Mouse (Mus musculus) thymus, adult 2 months (tissue): ENCODE data around the gene Rgs6.

Experiments
- CTCF ChIP-seq: fragments of 200-500 bp; IDR thresholded peaks from 2 replicates; pipeline ENCODE4 v1.5.1; 2012; ENCODE audit warnings: mild to moderate bottlenecking, control low read depth, low read length, moderate library complexity, borderline replicate concordance; ENCODE audit not compliant: control insufficient read depth, poor library complexity, insufficient read depth; ENCODE audit errors: extremely low read depth
- POLR2A ChIP-seq: fragments of 200-500 bp; IDR thresholded peaks from 2 replicates; pipeline ENCODE4 v1.6.1; 2012; ENCODE audit warnings: mild to moderate bottlenecking, low read length, control low read depth, moderate library complexity; ENCODE audit not compliant: control insufficient read depth, poor library complexity, insufficient read depth; ENCODE audit errors: extremely low read depth

- TF ChIP-seq POLR2A (no peak), CTCF (no peak)
Measured at GRCm38 (mm10) chr12:82880711-82881110, 292.6 kb downstream of the Rgs6 start.
